Mouse (Mus musculus): ENCODE measurements around the gene Zfp111.

The Zfp111 gene

DNA sequence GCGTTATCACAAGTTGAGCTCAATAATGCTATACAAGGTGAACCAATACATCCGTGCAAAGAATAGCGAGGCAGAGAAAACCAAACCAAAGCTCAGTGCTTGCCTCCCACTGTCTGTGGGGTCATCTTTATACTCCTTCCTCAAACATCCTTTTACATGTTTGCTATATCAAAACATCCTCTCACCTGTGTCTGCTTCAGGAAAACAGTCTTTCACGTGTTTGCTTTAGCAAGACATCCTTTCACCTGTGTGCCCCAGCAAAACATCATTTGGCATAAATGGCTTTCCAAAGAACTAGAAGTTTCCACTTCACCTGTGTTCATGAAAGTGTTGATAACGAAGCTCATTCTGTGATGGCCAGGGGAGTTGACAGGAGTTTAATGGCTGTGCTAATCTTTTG, at the start of gene Zfp111:
TSS of gene Zfp111 (minus strand) at position 101 of the 400 bp plus-strand sequence.
- DNase-seq (ENCODE audit: inconsistent age in 2 of 2, low spot score in 1 of 2): no peak

- no peak for DNase-seq (ENCODE audit: inconsistent age in 2 of 2, low spot score in 1 of 2)
Measured at GRCm38 (mm10) chr7:24260000-24260312, 48.7 kb upstream of the Zfp111 start.

- DNase-seq (ENCODE audit: inconsistent age in 2 of 2, low spot score in 1 of 2): no peak
Measured at GRCm38 (mm10) chr7:24259306-24259999, 48.2 kb upstream of the Zfp111 start.

- DNase-seq (ENCODE audit: inconsistent age in 2 of 2, low spot score in 1 of 2): peak; percentile 85 to 95
Measured at GRCm38 (mm10) chr7:24254633-24255474, 43.6 kb upstream of the Zfp111 start, which contains the start of gene Zfp108. Gene Zfp108 (plus strand): TSS chr7:24254794.

DNA sequence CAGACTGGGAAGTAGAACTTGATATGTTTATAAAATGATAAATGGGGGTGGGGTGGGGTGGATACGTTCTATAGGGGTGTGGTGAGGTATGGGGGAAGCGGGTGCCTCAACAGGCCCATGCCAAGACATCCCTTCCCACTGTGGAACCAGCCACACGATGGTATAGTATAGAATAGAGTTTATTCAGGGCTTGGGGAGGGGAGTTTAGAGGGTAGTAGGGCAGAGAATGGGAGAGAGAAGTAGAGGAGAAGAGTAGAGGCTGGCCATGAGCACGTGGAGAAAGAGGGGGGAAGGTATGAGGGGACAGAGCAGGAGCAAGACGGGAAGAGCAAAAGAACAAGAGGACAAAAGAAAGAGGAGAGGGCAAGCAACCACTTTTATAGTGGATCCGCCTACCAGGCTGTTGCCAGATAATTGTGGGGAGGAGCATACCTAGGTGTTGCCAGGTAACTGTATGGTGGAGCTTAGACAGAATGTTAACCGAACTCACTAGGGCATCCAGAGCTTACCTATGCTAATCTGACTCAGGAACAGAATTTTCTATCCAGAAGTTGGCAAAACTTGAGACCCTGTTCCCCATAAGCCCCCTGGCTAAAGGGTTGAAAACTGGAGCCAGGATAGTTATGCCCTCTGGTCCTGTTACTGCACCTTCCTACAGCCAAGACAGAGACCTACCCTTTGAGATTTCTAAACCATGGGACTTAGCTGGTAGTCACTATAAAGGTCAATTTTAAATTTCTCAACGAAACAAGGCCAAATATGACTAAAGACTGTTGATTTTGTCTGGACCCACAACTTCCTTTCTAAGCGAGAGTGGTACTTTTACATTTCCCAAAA, 42.8 kb upstream of the Zfp111 start:
- DNase-seq (ENCODE audit: inconsistent age in 2 of 2, low spot score in 1 of 2): no peak

- peak; percentile 67 to 89 for DNase-seq (ENCODE audit: inconsistent age in 2 of 2, low spot score in 1 of 2)
Measured at GRCm38 (mm10) chr7:24237040-24237791, 26.0 kb upstream of the Zfp111 start, which contains the start of gene Zfp109. Gene Zfp109 (minus strand): TSS chr7:24237560.

- no peak for DNase-seq (ENCODE audit: inconsistent age in 2 of 2, low spot score in 1 of 2)
Measured at GRCm38 (mm10) chr7:24210296-24210695, 947 bp downstream of the Zfp111 start.

GRCm38 (mm10) chr7:24208282-24208886, 2.9 kb downstream of the Zfp111 start:
- no peak for DNase-seq (ENCODE audit: inconsistent age in 2 of 2, low spot score in 1 of 2)

DNA sequence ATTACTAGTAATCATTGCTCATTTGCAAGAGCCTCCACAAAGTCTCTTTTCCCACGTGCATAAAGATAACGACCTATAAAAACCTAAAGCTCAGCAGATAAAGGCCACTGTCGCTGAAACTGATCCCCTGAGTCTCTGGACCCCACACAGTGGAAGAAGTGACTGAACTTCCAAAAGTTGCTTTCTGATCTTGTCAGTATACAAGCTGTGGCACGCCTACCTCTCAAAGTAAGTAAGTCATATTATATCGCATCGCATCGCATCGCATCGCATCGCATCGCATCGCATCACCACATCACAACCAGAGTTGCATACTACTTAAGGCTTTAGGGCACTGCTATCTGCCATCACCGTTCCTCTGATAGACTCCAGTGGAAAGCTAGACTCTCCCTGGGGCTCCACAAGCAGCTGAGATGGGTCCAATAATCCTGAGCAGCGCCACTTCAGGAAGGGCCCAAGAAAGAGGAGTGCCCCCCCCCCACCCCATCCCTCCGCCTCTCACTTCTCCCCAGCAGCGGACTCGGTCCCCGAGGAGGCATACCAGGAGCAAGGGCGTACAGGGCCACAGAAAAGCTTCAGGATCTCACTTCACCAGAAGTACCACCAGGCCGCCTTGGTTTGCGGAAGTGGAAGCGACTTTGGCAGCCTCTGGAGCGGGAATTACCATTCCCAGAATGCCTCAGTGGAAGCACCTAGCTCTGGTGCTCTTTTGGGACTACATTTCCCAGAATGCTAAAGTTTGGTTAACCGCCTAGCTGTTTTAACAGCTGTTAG, 3.6 kb downstream of the Zfp111 start:
- DNase-seq (ENCODE audit: inconsistent age in 2 of 2, low spot score in 1 of 2): peak; percentile 73 to 90

DNA sequence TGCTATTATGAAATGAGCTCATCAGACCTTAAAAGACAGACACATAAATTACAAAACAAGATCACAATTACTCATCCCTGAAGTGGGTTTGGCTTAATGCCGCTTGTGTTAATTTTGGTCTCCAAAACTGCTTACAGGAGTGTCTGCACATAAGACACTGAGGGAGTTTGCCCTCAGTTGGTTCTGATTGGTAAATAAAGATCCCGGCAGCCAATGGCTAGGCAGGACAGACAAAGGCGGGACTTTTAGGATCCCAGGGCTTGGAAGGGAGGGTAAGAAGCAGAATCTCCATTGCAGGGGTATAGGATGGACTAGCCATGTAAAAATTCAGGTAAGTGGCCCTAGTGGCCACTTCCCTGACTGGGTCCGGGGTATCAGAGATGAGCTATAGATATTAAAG, 14.3 kb downstream of the Zfp111 start:
- no peak for DNase-seq (ENCODE audit: inconsistent age in 2 of 2, low spot score in 1 of 2)

DNA sequence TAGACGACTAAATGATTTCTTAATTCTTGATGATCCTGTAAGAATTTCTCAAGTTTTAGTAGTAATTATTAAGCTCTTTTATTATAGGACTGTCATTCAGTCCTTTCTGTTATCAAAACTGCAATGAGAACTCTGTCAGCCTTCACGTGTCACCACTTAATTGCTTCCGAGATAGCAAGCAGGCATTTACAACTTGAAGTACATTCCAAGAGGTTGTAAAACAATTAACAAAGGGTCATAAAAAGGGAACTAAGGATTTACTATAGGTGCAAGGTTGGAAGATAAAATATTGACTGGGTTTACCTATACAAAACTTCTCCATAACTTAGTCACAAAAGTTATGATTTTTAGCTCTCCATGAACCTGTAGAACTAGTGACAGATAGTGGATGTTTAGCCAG, 18.1 kb downstream of the Zfp111 start:
- no peak for DNase-seq (ENCODE audit: inconsistent age in 2 of 2, low spot score in 1 of 2)

GRCm38 (mm10) chr7:24191361-24191760, 19.9 kb downstream of the Zfp111 start:
- DNase-seq (ENCODE audit: inconsistent age in 2 of 2, low spot score in 1 of 2): no peak

GRCm38 (mm10) chr7:24189571-24189944, 21.7 kb downstream of the Zfp111 start:
- DNase-seq (ENCODE audit: inconsistent age in 2 of 2, low spot score in 1 of 2): no peak

- DNase-seq (ENCODE audit: inconsistent age in 2 of 2, low spot score in 1 of 2): no peak
Measured at GRCm38 (mm10) chr7:24188901-24189570, 22.2 kb downstream of the Zfp111 start.

DNA sequence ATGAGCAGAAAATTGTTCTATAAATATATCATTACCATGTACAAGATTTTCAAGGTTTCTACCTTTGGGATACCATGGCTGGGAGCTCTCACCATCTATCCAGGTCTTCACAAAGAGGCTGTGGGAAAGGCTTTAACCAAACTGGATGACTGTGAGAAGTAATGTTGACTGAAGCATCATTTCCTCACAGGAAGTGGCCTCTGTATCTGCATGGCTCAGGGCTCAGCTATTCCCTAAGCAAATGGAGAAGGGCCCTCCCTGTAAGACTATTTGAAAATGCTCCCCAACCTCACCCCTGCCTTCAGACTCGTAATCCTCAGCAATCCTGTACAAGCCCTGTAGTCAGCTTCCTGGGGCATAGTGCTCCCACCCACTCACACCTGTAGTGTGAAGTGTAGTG, 23.6 kb downstream of the Zfp111 start:
- DNase-seq (ENCODE audit: inconsistent age in 2 of 2, low spot score in 1 of 2): no peak

- DNase-seq (ENCODE audit: inconsistent age in 2 of 2, low spot score in 1 of 2): no peak
Measured at GRCm38 (mm10) chr7:24175337-24175711, 35.9 kb downstream of the Zfp111 start.

DNA sequence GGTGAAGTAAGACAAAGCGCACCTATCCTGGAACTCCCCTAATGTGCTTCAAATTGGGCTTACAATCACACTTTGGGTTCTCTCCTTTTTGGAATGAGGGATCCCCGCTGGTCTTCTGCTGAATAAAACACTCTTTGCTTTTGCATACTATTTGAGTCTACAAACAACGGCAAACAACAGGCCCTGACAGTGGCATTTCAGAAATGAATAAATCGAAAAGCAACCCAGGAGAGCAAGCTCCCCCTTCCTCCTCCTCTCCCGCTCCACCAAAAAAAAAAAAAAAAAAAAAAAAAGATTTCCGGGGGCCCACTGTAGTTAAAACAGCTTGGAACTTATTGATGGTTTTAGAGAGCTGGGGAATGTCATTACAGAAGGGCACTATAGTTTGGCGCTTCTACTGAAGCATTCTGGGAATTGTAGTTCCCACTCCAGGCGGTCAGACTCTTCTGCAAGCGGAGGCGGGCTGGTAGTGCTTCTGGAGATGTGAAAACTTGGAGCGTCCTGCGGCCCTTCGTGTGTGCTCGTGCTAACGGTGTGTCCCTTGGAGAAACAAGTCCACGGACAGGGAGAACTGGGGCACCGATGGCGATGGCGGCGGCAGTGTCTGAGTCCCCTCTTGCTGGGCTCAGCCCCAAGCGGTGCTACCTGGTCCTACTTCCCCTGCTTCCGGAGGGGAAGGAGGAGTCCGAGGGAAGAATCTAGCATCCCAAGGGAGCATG, 36.5 kb downstream of the Zfp111 start, which contains the start of gene Zfp114:
TSS of gene Zfp114 (plus strand) at position 443 of the 719 bp plus-strand sequence.
- DNase-seq (ENCODE audit: inconsistent age in 2 of 2, low spot score in 1 of 2): peak; percentile 40 to 72

DNA sequence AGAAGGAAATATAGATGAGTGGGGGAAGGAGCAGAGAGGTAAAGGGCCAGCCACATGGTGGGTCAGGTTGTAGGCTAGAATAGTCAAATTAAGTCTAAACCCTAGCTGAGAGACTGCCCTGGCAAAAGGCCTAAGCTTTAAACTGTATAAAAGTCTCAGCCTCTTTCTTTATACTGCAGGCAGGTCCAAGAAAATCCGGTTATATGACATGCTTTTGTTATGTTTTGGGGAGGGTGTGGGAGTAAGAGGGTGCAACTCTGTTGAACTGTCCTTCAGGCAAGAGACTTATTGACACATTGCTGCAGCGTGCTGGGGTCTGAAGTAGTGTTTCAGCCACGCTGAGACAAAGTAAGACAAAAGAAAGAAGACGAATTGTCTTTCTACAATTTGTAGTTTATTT, 39.1 kb downstream of the Zfp111 start:
- DNase-seq (ENCODE audit: inconsistent age in 2 of 2, low spot score in 1 of 2): peak in 1 of 2 experiments; percentile 8

All from adrenal gland, adult (tissue).